Mouse (Mus musculus) ES-E14 (cell line): ENCODE measurements around the gene 1700109H08Rik.

Experiments used
- HCFC1 ChIP-seq: IDR thresholded peaks from 2 replicates; pipeline ENCODE4 v1.6.1; 2012; ENCODE audit warnings: low read length, inconsistent platforms, borderline replicate concordance; ENCODE audit not compliant: insufficient read depth
- MAFK ChIP-seq: IDR thresholded peaks from 2 replicates; pipeline ENCODE4 v1.6.1; 2014; ENCODE audit warnings: mild to moderate bottlenecking, low read depth, low read length, inconsistent platforms; ENCODE audit not compliant: insufficient read depth
- ZC3H11A ChIP-seq: IDR thresholded peaks from 2 replicates; pipeline ENCODE4 v1.6.1; 2012; ENCODE audit warnings: low read depth, mild to moderate bottlenecking, inconsistent platforms, low read length, borderline replicate concordance
- ZNF384 ChIP-seq: IDR thresholded peaks from 2 replicates; pipeline ENCODE4 v1.6.1; 2012; ENCODE audit warnings: low read depth, low read length, inconsistent platforms

- no peak for TF ChIP-seq ZC3H11A
- no peak for TF ChIP-seq ZNF384
- TF ChIP-seq MAFK, result no peak
- TF ChIP-seq HCFC1, result no peak
Observed at GRCm38 (mm10) chr5:3522826-3523225, 48.5 kb upstream of the 1700109H08Rik start.
